Mouse (Mus musculus) neural tube, embryonic 15.5 days (tissue): ENCODE results near the gene 1700001O22Rik. TPM values are rescaled to one million over a fixed set of nuclear protein-coding genes. Genes with fewer than 3 reads are reported as not detected.

Experiments
- ATAC-seq: fragments of 200-750 bp; cut with Nextera tagmentation; 2 replicates; pipeline ENCODE4 v1.8.0; 2017; ENCODE audit warnings: mild to moderate bottlenecking, moderate TSS enrichment, moderate library complexity; ENCODE audit not compliant: low FRiP score
- H3K27ac ChIP-seq: fragments of 300-500 bp; sonication (generic); replicated peaks from 2 replicates; pipeline ENCODE4 v1.5.1; 2015; ENCODE audit warnings: mild to moderate bottlenecking, inconsistent platforms
- H3K27me3 ChIP-seq: fragments of 300-500 bp; sonication (generic); replicated peaks from 2 replicates; pipeline ENCODE4 v1.6.1; 2015; ENCODE audit warnings: inconsistent platforms
- H3K36me3 ChIP-seq: fragments of 300-500 bp; sonication (generic); 2 replicates; pipeline ENCODE4 v1.6.1; 2015; ENCODE audit warnings: inconsistent platforms
- H3K4me1 ChIP-seq: fragments of 300-500 bp; sonication (generic); 2 replicates; pipeline ENCODE4 v1.6.1; 2015; ENCODE audit warnings: inconsistent platforms
- H3K4me2 ChIP-seq: fragments of 300-500 bp; sonication (generic); 2 replicates; pipeline ENCODE4 v1.6.1; 2015; ENCODE audit warnings: inconsistent platforms, mild to moderate bottlenecking, moderate library complexity
- H3K4me3 ChIP-seq: fragments of 300-500 bp; sonication (generic); replicated peaks from 2 replicates; pipeline ENCODE4 v1.5.1; 2015; ENCODE audit warnings: mild to moderate bottlenecking, inconsistent platforms
- H3K9ac ChIP-seq: fragments of 300-500 bp; sonication (generic); replicated peaks from 2 replicates; pipeline ENCODE4 v1.6.1; 2015; ENCODE audit warnings: mild to moderate bottlenecking, inconsistent platforms
- H3K9me3 ChIP-seq: fragments of 300-500 bp; sonication (generic); replicated peaks from 2 replicates; pipeline ENCODE4 v1.6.1; 2016; ENCODE audit warnings: inconsistent platforms
- WGBS: fragments of 180-500 bp; shearing (Covaris S2); methylation state at CpG from one replicate; pipeline ENCODE4 v1.1.7; 2015; ENCODE audit warnings: mixed read lengths; 5-methylcytosine and 5-hydroxymethylcytosine counted together
- polyA plus RNA-seq: library from polyadenylated mRNA; unstranded; fragments of >200 nt; fragmentation: Nextera tagmentation; extraction: Ambion mirVana; gene quantifications from 2 replicates; pipeline ENCODE4 v1.2.1, GENCODE M21; 2015

1700001O22Rik gene
- polyA plus RNA-seq, 1 experiment from 2014 or later: 2.2 TPM

DNA sequence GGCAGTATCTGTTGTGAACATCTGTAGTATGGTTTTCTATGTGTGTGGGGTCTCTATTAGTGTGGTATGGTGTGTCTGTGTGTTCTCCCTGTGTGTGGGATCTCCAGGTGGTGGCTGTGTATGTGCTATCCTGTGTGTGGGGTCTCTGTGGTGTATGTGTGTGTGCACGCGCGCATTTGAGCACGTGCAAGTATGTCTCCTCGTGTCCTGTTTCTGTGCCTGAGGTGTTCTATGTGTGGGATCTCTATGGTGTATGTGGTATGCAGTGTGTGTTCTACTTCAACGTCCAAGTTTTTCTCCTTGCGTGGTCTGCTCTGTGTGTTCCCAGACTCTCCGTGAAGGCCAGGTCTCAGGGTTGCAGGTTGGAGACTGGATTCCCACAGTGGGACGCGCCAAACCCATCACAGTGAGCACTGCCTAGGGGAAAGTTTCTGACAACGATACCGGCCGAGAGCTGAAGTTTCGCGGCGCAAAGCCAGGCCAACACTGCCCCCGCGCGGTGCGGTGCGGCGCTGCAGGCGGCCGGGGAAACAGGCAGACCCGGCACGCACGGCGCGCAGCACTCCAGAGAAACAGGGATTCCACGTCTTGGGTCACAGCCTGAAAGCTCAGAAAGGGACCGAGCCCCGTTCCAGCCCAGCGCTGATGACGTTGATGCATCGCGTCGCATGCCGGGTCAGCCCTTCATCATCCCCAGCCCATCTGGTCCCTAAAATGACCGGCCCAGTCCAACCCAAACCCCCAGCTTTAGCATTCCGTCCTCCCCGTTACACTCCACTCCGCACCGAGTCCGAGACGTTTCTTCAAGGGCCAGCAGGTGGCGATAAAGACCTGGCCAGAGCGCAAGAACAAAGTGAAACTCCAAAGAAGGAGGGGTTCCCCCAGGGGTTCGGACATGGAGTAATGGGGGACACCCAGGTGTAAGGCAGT is 9.0 kb downstream of the 1700001O22Rik start:
- 0 out of 2 replicates have a peak, but pooled peaks cover 2% of the 10 kb centered on the region for H3K27me3 ChIP-seq
- ATAC-seq: peak; percentile 64
- no peaks in the 10 kb centered on the region for H3K36me3 ChIP-seq
- H3K4me2 ChIP-seq: peak overlapping the region; percentile 65
- peaks cover 30% of the 10 kb centered on the region for H3K4me1 ChIP-seq
- no peaks in the 10 kb centered on the region for H3K9me3 ChIP-seq
- H3K9ac ChIP-seq: peak overlapping the region; percentile 41
- H3K27ac ChIP-seq: peak overlapping the region; percentile 82
- WGBS: 5% methylated on average over 48 of the region's 48 CpGs
- peak overlapping the region; percentile 38 for H3K4me3 ChIP-seq

DNA sequence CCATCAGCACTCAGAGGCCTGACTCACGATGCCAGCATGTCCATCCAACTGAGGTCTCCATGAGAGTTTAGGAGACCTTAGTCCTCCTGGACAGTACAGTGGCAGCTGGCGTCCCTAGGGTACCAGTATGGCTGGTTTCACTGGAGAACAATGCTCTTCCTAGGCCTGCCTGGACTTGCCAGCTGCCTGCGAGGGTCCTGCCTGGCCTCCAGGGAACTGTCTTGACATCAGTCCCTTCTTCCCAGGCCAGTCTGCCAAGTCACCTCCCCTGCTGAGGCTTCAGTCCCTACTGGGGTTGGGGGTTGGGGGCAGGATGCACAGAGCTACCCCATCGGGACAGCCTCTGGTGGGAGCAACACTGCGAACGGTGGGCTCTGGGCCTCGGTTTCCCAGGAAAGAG is 11.4 kb downstream of the 1700001O22Rik start:
- no peak overlapping the region for H3K27ac ChIP-seq
- H3K9ac ChIP-seq: no peak overlapping the region
- no peaks in the 10 kb centered on the region for H3K27me3 ChIP-seq
- no peak for ATAC-seq
- no peaks in the 10 kb centered on the region for H3K36me3 ChIP-seq
- no peaks in the 10 kb centered on the region for H3K9me3 ChIP-seq
- WGBS: 75% methylated on average over 7 of the region's 7 CpGs
- H3K4me2 ChIP-seq: no peak overlapping the region
- peaks cover 30% of the 10 kb centered on the region for H3K4me1 ChIP-seq
- H3K4me3 ChIP-seq: no peak overlapping the region

DNA sequence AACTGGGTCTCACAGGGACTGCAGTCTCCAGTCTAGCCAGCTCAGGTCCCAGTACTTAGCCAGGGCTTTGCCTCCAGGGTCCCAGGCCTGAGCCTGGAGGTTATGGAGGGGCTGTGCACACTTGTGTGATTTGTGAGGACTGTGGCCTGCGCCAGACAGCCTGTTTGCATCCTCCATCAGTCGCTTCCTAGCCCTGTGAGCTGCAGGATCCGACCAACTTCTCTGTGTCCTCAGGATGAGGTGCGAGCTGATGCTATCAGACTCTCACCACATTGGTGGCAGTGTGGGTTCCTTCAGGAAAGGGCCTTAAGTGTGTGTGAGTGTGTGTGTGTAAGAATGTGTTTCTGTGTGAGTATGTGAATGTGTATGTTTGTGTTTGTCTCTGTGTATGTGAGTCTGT is 16.0 kb downstream of the 1700001O22Rik start:
- H3K9me3 ChIP-seq: no peaks in the 10 kb centered on the region
- H3K27ac ChIP-seq: no peak overlapping the region
- no peaks in the 10 kb centered on the region for H3K27me3 ChIP-seq
- 66% methylated on average over 4 of the region's 4 CpGs for WGBS
- H3K4me2 ChIP-seq: no peak overlapping the region
- ATAC-seq: no peak
- H3K36me3 ChIP-seq: no peaks in the 10 kb centered on the region
- H3K4me1 ChIP-seq: peaks cover 26% of the 10 kb centered on the region
- peak overlapping the region; percentile 17; the same call in 1 of the 2 replicates for H3K9ac ChIP-seq
- no peak overlapping the region for H3K4me3 ChIP-seq

DNA sequence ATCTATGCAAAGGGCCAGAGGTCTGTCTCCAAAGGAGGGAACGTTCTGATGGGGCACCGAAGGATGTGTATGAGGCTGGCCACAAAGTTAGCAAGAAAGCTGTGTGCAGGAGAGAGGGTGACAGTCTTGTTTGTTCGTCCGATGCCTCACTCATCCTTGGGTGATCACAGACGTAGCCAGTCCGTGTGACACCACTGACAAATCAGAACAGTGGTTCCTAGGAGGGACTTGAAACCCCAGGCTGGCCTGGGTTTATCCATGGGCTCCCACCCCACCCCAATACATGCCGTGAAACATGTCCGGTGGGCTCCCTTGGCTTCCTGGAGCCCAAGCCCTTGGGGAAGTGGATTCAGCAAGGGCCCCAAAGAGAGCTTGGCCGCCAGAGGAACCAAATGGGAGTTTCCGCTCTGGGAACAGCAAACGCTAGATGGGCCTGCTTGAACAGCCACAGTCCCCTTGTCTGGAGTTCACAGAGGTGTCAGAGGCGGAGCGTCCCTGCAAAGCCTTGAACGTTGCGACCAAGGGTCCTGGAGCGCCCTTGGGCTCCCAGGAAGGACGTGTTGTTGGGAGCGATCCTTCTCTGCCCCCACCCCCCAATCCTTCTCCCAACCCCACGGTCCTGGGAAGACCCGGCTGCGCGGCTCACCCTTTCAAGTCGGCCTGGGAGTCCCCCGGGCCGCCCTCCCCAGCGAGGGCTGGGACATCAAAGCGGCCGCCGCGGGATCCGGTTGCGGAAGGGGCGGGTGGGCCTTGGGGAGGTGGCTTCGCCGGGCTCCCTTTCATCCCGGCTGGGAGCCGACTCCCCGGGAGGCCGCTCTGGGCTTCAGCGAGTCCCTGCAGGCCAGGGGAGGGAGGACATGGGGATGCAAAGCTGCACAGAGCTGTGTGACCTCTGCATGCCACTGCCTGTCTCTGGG is 19.1 kb downstream of the 1700001O22Rik start:
- peak; percentile 14 for ATAC-seq
- Histone ChIP-seq H3K9me3 (no peaks in the 10 kb centered on the region), H3K27ac (peak overlapping the region; percentile 61; the same call in 1 of the 2 replicates), H3K4me1 (peaks cover 26% of the 10 kb centered on the region), H3K36me3 (no peaks in the 10 kb centered on the region), H3K27me3 (no peaks in the 10 kb centered on the region), H3K9ac (peak overlapping the region; percentile 26), H3K4me3 (no peak overlapping the region; the same call in 1 of the 2 replicates), H3K4me2 (peak overlapping the region; percentile 59)
- WGBS: 10% methylated on average over 39 of the region's 40 CpGs

DNA sequence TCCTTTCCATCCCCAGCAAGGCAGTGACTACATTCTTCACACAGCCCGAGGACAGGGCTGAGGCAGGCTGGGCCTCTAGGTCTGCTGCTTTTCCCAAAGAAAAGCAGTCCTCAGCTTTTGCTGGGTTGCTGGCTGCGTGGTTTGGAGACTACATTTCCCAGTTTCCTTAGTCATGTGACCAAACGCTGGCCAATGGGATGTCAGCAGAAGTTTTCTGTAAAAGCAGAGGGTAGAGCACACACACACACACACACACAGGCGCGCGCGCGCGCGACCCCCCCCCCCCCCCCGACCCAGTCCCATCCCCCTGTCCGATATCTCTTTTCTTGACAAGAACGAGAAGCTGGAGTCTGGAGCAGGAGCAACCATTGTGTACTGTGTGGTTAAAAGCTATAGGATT is 20.1 kb downstream of the 1700001O22Rik start:
- peak; percentile 36; the same call in 1 of the 2 replicates for ATAC-seq
- WGBS: 2% methylated on average over 6 of the region's 13 CpGs
- peak overlapping the region; percentile 59 for H3K4me2 ChIP-seq
- H3K36me3 ChIP-seq: no peaks in the 10 kb centered on the region
- H3K27ac ChIP-seq: peak overlapping the region; percentile 45; the same call in 1 of the 2 replicates
- no peaks in the 10 kb centered on the region for H3K27me3 ChIP-seq
- H3K4me3 ChIP-seq: peak overlapping the region; percentile 25
- no peaks in the 10 kb centered on the region for H3K9me3 ChIP-seq
- peaks cover 26% of the 10 kb centered on the region for H3K4me1 ChIP-seq
- peak overlapping the region; percentile 36; the same call in 1 of the 2 replicates for H3K9ac ChIP-seq

DNA sequence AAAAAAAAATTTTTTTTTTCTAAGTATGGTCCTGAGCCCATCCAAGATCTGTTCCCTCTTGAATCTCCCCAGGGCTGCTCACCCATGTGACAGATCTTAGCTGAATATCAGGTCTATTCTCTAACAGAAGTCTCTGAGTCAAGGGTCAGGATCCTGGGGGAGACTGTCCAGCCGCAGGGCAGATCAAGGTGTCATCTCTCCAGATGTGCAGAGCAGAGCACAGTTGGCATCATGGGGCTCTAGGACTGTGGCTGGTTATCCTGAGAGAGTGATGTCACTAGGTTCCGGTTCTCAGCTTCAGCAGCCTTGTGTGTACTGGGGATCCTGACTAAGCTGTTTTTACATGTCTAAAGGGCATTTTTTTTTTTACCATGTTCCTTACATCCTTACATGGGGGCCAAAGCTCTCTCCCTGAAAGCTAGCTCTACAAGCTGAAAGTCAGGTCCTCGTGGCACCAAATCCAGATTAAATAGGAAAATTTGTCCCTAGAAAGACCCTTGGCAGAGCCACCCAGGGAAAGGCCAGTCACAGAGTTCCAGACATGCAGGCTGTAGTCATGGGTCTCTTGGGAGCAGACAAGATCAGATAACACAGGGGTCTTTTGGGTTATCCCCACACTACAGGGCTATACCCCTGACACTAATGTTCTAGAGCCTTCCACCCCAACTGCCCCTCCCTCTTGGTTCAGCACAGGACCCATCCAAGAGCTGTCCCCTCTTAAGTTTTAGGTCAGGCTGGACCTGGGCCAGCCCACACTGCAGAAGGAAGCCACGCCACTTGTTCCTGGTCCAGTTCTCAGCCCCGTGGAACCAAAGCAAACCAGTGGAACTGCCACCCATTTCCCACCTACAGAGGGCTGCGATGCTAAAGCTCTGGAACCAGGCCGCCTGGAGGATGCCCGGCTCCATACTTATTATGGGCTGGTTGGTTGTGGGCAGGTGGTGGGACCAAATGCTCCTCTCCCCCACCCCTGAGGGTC is 20.9 kb downstream of the 1700001O22Rik start:
- WGBS: 79% methylated on average over 8 of the region's 8 CpGs

DNA sequence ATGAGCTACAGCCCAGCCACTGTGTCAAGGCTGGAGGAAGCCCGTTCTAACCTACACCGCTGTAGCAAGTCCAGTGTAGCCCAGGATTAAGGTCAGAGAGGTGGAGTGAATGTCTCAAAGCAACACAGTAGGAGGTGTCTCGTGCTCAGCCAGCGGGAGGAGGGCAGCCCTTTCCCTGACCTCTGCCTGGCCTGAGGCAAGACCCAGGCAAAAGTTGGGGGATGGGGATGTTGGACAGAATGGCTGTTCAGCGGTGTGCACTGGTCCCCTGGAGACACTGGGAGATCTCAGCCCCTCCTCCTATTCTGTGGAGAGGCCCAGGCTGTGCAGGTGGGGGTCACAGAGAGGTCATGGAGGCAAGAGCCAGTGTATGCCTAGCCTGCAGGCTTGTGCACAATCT is 24.2 kb downstream of the 1700001O22Rik start:
- no peak overlapping the region for H3K9ac ChIP-seq
- H3K27me3 ChIP-seq: no peaks in the 10 kb centered on the region
- H3K4me2 ChIP-seq: no peak overlapping the region
- no peak overlapping the region for H3K4me3 ChIP-seq
- WGBS: 7% methylated on average over 5 of the region's 5 CpGs
- peaks cover 15% of the 10 kb centered on the region for H3K4me1 ChIP-seq
- no peaks in the 10 kb centered on the region for H3K9me3 ChIP-seq
- ATAC-seq: no peak
- H3K36me3 ChIP-seq: no peaks in the 10 kb centered on the region
- no peak overlapping the region for H3K27ac ChIP-seq

More for the DNA sequence above, 20.9 kb downstream of the 1700001O22Rik start:
- Histone ChIP-seq H3K9ac (peak overlapping the region; percentile 36; the same call in 1 of the 2 replicates), H3K36me3 (no peaks in the 10 kb centered on the region), H3K27me3 (no peaks in the 10 kb centered on the region), H3K4me2 (peak overlapping the region; percentile 59), H3K4me3 (peak overlapping the region; percentile 25; the same call in 1 of the 2 replicates), H3K9me3 (no peaks in the 10 kb centered on the region), H3K4me1 (peaks cover 26% of the 10 kb centered on the region), H3K27ac (peak overlapping the region; percentile 45; the same call in 1 of the 2 replicates)
- ATAC-seq: no peak; the same call in 1 of the 2 replicates

DNA sequence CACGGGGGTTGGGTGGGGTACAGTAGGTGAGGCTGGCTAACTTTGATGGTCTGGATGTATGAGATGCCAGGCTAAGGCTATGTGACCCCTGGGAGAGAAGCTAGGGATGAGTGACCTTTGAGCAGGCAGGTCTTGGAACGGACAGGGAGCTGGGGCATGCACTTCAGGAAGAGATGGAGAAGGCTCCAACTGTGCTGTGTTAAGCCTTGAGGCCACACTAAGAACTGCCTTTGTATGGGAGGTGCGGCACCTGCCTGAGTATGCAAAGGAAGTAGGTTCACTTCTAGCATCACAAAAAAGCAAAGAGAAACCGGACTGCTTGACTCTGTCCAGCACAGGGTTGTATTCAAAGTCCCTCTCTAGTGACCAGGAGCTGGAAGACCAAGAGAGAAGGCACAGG is 25.2 kb downstream of the 1700001O22Rik start:
- H3K9me3 ChIP-seq: no peaks in the 10 kb centered on the region
- H3K27ac ChIP-seq: no peak overlapping the region
- H3K4me3 ChIP-seq: no peak overlapping the region
- peaks cover 5% of the 10 kb centered on the region for H3K4me1 ChIP-seq
- no peak overlapping the region for H3K9ac ChIP-seq
- no peak for ATAC-seq
- no peak overlapping the region for H3K4me2 ChIP-seq
- H3K27me3 ChIP-seq: no peaks in the 10 kb centered on the region
- no peaks in the 10 kb centered on the region for H3K36me3 ChIP-seq
- 71% methylated on average over 4 of the region's 4 CpGs for WGBS

DNA sequence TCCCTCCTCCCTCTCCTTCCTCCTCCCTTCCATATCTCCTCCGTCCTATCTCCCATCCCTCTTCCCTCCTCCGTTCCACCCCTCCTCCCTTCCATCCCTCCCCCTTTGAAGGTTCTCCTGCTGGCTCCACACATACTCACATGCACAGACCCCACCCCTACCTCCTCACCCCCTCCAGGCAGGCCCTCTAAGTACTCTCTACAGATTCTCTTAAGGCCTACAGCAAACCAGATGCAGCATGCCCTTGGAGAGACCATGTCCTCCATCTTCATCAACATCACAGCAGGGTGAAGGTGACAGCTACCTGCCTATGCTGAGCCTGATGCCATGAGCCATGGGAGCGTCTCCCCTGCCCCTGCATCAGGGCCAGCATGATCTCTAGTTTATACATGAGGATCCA is 26.2 kb downstream of the 1700001O22Rik start:
- Histone ChIP-seq H3K4me1 (peaks cover 11% of the 10 kb centered on the region), H3K27me3 (no peaks in the 10 kb centered on the region), H3K4me2 (no peak overlapping the region), H3K9me3 (no peaks in the 10 kb centered on the region), H3K27ac (no peak overlapping the region), H3K36me3 (no peaks in the 10 kb centered on the region), H3K4me3 (no peak overlapping the region), H3K9ac (no peak overlapping the region)
- WGBS: 80% methylated on average over 3 of the region's 3 CpGs
- no peak for ATAC-seq

DNA sequence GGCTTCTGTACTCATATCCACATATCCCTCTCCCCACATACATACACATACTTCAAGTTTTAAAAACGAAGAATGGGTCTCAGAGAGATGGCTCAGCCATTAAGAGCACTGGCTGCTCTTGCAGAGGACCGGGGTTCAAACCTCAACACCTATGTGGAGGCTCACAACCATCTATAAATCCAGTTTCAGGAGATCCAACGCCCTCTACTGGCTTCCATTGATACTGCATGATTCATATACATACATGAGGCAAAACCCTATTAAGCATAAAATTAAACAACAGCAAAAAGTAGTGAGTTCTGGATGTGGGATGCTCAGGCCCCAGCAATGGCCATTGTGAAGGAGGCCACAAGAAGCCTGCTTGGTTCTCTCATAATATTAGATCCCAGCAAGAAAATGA is 27.5 kb downstream of the 1700001O22Rik start:
- no peaks in the 10 kb centered on the region for H3K9me3 ChIP-seq
- H3K4me1 ChIP-seq: peaks cover 23% of the 10 kb centered on the region
- no peak for ATAC-seq
- H3K4me2 ChIP-seq: no peak overlapping the region
- H3K27ac ChIP-seq: no peak overlapping the region
- H3K27me3 ChIP-seq: no peaks in the 10 kb centered on the region
- 63% methylated on average over 3 of the region's 3 CpGs for WGBS
- no peak overlapping the region for H3K9ac ChIP-seq
- H3K36me3 ChIP-seq: no peaks in the 10 kb centered on the region
- no peak overlapping the region for H3K4me3 ChIP-seq
